Mouse (Mus musculus): ENCODE results near the gene Peg10.
"Not testable (repeated sequence)": the region's sequence is repeated elsewhere in the genome, so short reads cannot be mapped to it uniquely, and the experiment has no call there.

Peg10 gene

DNA sequence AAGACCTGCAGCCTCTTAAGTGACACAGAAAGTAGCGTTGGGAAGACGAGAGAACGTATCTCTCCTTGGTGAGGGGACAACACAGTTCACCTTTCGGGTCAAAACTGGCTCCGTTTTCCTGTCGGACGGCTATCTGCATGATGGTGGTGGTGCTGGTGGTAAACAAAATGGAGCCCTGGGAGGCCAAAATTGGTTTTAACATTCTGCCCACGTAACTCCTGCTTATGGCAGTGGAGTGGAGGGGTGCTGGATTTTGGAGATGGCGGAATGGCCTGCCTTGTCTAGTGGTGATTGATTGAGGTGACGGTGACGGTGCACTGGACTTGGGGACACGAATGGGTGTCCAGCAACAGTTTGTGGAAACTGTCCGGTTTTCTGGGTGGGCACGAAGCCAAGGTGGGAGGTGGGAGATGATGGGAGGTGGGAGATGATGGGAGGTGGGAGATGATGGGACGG lies 1.4 kb downstream of the Peg10 start:
- in situ Hi-C loops (cut with MboI) = no loop called here

DNA sequence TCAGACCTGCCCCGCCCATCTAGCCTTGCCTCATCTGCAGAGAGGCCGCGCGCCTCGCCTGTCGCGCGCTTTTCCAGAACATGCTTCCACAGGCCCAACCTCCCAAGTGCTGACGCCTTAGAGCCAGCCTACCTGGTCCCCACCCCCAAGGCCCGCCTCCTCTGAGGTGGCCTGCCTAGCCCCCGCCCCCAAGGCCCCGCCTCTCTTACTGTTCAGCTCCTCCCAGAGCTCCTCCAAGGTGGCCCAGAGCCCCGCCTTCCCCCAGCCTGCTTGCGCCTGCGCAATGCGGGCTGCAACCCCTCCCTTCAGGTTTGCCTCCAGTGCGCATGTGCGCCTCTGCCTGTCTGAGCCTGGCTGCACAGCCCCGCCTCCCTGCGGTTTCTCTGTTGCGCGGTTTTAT lies 2.0 kb downstream of the Peg10 start:
- in situ Hi-C loops (cut with MboI) = no loop called here

DNA sequence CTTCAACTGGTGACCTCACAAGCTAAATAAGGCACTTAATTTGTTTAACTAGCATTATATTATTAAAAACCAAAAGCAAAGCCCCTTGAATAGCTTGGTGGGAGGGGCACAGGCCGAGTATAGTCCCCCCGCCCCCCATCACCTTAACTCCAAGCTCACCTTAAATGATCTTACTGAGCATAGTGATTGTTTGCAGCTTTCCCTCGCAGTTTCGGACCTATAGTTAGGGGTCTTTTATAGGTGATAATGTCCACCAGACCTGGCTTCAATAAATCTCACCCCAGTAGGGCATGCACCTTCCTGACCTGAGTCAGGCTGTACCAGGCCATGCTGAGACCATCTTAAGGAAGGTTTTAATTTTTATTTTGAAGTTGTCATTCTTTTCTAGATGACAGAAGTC lies 4.2 kb downstream of the Peg10 start:
- in situ Hi-C loops (cut with MboI) = no loop called here

DNA sequence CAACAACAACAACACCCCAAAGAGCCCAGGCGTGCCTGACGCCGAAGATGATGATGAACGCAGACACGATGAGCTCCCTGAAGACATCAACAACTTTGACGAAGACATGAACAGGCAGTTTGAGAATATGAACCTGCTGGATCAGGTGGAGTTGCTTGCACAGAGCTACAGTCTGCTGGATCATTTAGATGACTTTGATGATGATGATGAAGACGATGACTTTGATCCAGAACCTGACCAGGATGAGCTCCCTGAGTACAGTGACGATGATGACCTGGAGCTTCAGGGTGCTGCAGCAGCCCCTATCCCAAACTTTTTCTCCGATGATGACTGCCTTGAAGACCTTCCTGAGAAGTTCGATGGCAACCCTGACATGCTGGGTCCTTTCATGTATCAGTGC lies 7.2 kb downstream of the Peg10 start:
- in situ Hi-C loops (cut with MboI) = no loop called here

DNA sequence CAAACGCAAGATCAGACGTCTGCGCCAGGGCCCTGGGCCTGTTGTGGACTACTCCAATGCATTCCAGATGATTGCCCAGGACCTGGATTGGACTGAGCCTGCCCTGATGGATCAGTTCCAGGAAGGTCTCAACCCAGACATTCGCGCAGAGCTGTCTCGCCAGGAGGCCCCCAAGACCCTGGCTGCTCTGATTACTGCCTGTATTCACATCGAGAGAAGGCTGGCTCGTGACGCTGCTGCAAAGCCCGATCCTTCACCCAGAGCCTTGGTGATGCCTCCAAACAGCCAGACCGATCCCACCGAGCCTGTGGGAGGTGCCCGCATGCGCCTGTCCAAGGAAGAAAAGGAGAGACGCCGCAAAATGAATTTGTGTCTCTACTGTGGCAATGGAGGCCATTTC lies 7.8 kb downstream of the Peg10 start:
- in situ Hi-C loops (cut with MboI) = no loop called here

DNA sequence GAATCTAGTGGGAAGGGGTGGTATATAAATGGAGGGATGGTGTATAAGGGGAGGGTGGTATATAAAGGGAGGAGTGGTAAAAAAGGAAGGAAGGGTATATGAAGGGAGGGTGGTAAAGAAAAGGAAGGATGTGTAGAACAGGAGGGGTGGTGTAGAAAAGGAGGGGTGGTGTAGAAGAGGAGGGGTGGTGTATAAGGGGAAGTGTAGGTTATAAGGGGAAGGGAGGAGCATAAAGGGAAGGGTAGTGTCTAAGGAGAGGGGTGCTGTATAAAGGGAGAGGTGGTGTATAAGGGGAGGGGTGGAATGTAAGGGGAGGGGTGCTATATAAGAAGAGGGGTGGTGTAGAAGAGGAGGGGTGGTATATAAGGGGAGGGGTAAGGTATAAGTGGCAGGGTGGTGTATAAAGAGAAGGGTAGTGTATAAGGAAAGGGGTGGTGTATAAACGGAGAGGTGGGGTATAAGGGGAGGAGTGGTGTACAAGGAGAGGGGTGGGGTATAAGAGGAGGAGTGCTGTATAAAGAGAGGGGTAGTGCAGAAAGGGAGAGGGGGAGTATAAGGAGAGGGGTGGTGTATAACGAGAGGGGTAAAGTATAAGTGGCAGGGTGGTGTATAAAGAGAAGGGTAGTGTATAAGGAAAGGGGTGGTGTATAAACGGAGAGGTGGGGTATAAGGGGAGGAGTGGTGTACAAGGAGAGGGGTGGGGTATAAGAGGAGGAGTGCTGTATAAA lies 14.5 kb downstream of the Peg10 start:
- in situ Hi-C loops (cut with MboI) = not testable (repeated sequence)

DNA sequence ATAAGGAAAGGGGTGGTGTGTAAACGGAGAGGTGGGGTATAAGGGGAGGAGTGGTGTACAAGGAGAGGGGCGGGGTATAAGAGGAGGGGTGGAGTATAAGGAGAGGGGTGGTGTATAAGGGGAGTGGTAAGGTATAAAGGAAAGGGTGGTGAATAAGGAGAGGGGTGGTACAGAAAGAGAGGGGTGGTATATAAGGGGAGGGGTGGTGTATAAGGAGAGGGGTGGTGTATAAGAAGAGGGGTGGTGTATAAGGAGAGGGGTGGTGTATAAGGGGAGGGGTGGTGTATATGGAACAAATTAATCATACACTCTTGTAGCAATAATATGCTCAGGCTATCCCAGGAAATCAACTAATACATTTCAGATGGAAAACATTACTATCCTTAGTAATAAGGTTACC lies 15.1 kb downstream of the Peg10 start:
- in situ Hi-C loops (cut with MboI) = no loop called here

DNA sequence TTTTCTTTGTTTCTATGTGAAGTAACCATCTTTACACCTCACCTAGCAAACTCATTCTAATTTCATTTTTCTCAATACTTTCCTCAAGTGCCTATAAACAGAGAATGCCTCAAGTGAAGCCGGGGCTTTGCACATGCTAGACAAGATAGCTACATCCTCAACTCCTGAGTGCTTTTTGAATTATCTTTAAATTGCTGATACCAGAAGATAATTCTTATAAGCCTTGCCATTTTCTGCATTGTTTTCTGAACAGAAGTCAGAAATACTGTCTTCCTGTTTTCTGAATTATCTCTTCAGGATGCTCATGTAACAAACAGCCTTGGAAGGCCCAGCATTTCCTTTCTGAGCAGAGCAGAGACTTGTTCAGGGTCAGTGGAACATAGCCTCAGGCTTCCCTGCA lies 49.2 kb downstream of the Peg10 start:
- in situ Hi-C loops (cut with MboI) = no loop called here

DNA sequence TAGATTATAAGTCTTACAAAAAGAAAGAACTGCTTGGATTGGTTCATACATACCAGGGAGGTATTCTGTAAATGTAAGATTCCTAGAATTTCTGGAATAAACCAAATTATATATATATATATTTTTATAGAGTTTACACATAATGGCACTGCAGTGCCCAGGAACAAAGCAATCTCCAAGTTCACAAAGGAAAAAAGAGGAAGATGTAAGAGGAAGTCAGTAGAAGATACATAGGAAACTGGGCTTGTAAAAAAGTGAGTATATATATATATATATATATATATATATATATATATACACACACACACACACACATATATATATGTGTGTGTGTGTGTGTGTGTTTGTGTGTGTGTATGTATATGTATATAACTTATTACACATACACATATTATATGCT lies 50.2 kb downstream of the Peg10 start:
- in situ Hi-C loops (cut with MboI) = not testable (repeated sequence)

DNA sequence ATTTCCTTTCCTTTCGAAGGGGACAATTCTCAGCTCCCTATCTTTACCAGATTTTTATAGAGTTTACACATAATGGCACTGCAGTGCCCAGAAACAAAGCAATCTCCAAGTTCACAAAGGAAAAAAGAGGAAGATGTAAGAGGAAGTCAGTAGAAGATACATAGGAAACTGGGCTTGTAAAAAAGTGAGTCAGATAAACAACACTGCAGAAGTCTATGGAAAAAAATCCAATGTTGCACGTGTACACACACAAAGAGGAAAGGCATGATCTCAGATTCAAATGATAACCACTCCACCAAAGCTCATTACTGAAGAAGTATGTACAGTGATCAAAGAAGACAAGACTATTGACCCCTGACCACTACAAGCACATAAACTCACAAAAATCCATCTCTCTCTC lies 51.3 kb downstream of the Peg10 start:
- in situ Hi-C loops (cut with MboI) = no loop called here

DNA sequence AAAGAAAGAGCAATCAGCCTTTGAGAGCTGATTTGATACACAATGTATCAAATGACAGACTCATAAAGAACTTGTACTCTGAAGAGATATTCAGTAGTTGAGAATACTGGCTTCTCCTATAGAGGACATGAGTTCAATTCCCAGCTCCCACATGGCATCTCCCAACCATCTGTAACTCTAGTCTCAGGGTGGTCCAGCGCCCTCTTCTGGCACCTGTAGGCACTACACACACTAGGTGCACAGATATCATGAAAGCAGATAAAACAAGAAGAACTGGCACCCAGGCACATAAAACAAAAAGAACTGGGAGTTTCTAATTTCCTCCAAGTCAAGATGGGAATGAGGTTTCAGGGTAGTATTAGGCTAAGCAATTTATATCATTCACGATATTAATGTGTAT lies 52.3 kb downstream of the Peg10 start:
- in situ Hi-C loops (cut with MboI) = no loop called here

DNA sequence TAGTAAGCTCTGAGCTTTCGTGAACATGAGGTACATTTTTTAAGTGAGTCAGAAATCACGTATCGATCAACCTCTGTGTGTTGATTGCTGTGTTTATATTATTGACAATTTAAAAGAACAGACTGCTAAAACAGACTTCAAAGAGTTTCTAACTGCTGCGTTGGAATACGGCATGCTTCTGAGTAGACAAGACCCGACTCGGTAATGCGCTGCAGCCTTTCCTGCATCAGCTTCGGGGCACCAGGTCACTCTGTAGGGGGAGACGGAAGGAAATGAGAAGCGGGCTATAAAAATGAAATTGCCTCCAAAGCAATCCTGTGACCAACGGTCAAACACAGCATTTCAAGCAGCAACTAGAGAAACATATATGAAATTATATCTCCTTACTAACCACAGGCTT lies 59.9 kb downstream of the Peg10 start:
- in situ Hi-C loops (cut with MboI) = no loop called here

Measured in mature B cell (primary cell).